Mouse (Mus musculus): ENCODE results near the gene Ankib1. TPM values are rescaled to one million over a fixed set of nuclear protein-coding genes. Genes with fewer than 3 reads are reported as not detected.

Ankib1 gene
- polyA plus RNA-seq, 1 experiment = 10.1 TPM

GRCm38 (mm10) chr5:3702180-3702579, 100.5 kb downstream of the Ankib1 start:
- H3K4me1 ChIP-seq (ENCODE audit: control insufficient read depth, insufficient read depth, low read length) = no peaks in the 10 kb centered on the region
- no peak overlapping the region for H3K27ac ChIP-seq (ENCODE audit: control insufficient read depth, insufficient read depth, low read depth, low read length, poor library complexity)
- TF ChIP-seq CTCF (IDR thresholded peaks at IDR 0.05; ENCODE audit: control insufficient read depth, insufficient read depth, low read length) (no peak), POLR2A (IDR thresholded peaks at IDR 0.05; ENCODE audit: borderline replicate concordance, control insufficient read depth, low read depth, low read length) (no peak)
- no peak overlapping the region for H3K4me3 ChIP-seq (replicated peaks; ENCODE audit: control insufficient read depth, low read depth, low read length)
- 94% methylated on average over 4 of the region's 4 CpGs for WGBS

GRCm38 (mm10) chr5:3700025-3700424, 102.7 kb downstream of the Ankib1 start:
- no peak overlapping the region for H3K4me3 ChIP-seq (replicated peaks; ENCODE audit: control insufficient read depth, low read depth, low read length)
- WGBS = 89% methylated on average over 5 of the region's 5 CpGs
- no peaks in the 10 kb centered on the region; the same call in 1 of the 2 replicates for H3K4me1 ChIP-seq (ENCODE audit: control insufficient read depth, insufficient read depth, low read length)
- H3K27ac ChIP-seq (ENCODE audit: control insufficient read depth, insufficient read depth, low read depth, low read length, poor library complexity) = no peak overlapping the region
- no peak for TF ChIP-seq POLR2A (IDR thresholded peaks at IDR 0.05; ENCODE audit: borderline replicate concordance, control insufficient read depth, low read depth, low read length)
- no peak for TF ChIP-seq CTCF (IDR thresholded peaks at IDR 0.05; ENCODE audit: control insufficient read depth, insufficient read depth, low read length)

- WGBS = 62% methylated on average over 3 of the region's 3 CpGs
- no peak for TF ChIP-seq POLR2A (IDR thresholded peaks at IDR 0.05; ENCODE audit: borderline replicate concordance, control insufficient read depth, low read depth, low read length)
- no peak for TF ChIP-seq CTCF (IDR thresholded peaks at IDR 0.05; ENCODE audit: control insufficient read depth, insufficient read depth, low read length)
- H3K4me1 ChIP-seq (ENCODE audit: control insufficient read depth, insufficient read depth, low read length) = no peaks in the 10 kb centered on the region; the same call in 1 of the 2 replicates
- no peak overlapping the region for H3K4me3 ChIP-seq (replicated peaks; ENCODE audit: control insufficient read depth, low read depth, low read length)
- H3K27ac ChIP-seq (ENCODE audit: control insufficient read depth, insufficient read depth, low read depth, low read length, poor library complexity) = no peak overlapping the region
Measured at GRCm38 (mm10) chr5:3696031-3696430, 106.7 kb downstream of the Ankib1 start.

GRCm38 (mm10) chr5:3695191-3695590, 107.5 kb downstream of the Ankib1 start:
- Histone ChIP-seq H3K4me1 (ENCODE audit: control insufficient read depth, insufficient read depth, low read length) (no peaks in the 10 kb centered on the region; the same call in 1 of the 2 replicates), H3K27ac (ENCODE audit: control insufficient read depth, insufficient read depth, low read depth, low read length, poor library complexity) (peak overlapping the region; percentile 51; the same call in 1 of the 2 replicates), H3K4me3 (replicated peaks; ENCODE audit: control insufficient read depth, low read depth, low read length) (no peak overlapping the region)
- WGBS = 71% methylated on average over 4 of the region's 4 CpGs
- TF ChIP-seq POLR2A (IDR thresholded peaks at IDR 0.05; ENCODE audit: borderline replicate concordance, control insufficient read depth, low read depth, low read length) (no peak), CTCF (IDR thresholded peaks at IDR 0.05; ENCODE audit: control insufficient read depth, insufficient read depth, low read length) (no peak)

GRCm38 (mm10) chr5:3692956-3693355, 109.8 kb downstream of the Ankib1 start:
- Histone ChIP-seq H3K4me1 (ENCODE audit: control insufficient read depth, insufficient read depth, low read length) (no peaks in the 10 kb centered on the region; the same call in 1 of the 2 replicates), H3K27ac (ENCODE audit: control insufficient read depth, insufficient read depth, low read depth, low read length, poor library complexity) (no peak overlapping the region), H3K4me3 (replicated peaks; ENCODE audit: control insufficient read depth, low read depth, low read length) (no peak overlapping the region)
- WGBS = 91% methylated on average over 9 of the region's 9 CpGs
- TF ChIP-seq CTCF (IDR thresholded peaks at IDR 0.05; ENCODE audit: control insufficient read depth, insufficient read depth, low read length) (no peak), POLR2A (IDR thresholded peaks at IDR 0.05; ENCODE audit: borderline replicate concordance, control insufficient read depth, low read depth, low read length) (no peak)

GRCm38 (mm10) chr5:3691283-3691682, 111.4 kb downstream of the Ankib1 start:
- TF ChIP-seq CTCF (IDR thresholded peaks at IDR 0.05; ENCODE audit: control insufficient read depth, insufficient read depth, low read length) = no peak
- TF ChIP-seq POLR2A (IDR thresholded peaks at IDR 0.05; ENCODE audit: borderline replicate concordance, control insufficient read depth, low read depth, low read length) = no peak
- 92% methylated on average over 3 of the region's 3 CpGs for WGBS
- Histone ChIP-seq H3K27ac (ENCODE audit: control insufficient read depth, insufficient read depth, low read depth, low read length, poor library complexity) (no peak overlapping the region), H3K4me3 (replicated peaks; ENCODE audit: control insufficient read depth, low read depth, low read length) (no peak overlapping the region), H3K4me1 (ENCODE audit: control insufficient read depth, insufficient read depth, low read length) (no peaks in the 10 kb centered on the region; the same call in 1 of the 2 replicates)

GRCm38 (mm10) chr5:3688298-3688697, 114.4 kb downstream of the Ankib1 start:
- no peak for TF ChIP-seq POLR2A (IDR thresholded peaks at IDR 0.05; ENCODE audit: borderline replicate concordance, control insufficient read depth, low read depth, low read length)
- TF ChIP-seq CTCF (IDR thresholded peaks at IDR 0.05; ENCODE audit: control insufficient read depth, insufficient read depth, low read length) = no peak
- Histone ChIP-seq H3K27ac (ENCODE audit: control insufficient read depth, insufficient read depth, low read depth, low read length, poor library complexity) (no peak overlapping the region), H3K4me1 (ENCODE audit: control insufficient read depth, insufficient read depth, low read length) (no peaks in the 10 kb centered on the region), H3K4me3 (replicated peaks; ENCODE audit: control insufficient read depth, low read depth, low read length) (no peak overlapping the region)
- 75% methylated on average over 8 of the region's 8 CpGs for WGBS

GRCm38 (mm10) chr5:3669938-3670554, 132.7 kb downstream of the Ankib1 start:
- WGBS = 20% methylated on average over 6 of the region's 6 CpGs

More at GRCm38 (mm10) chr5:3669938-3670554, 132.7 kb downstream of the Ankib1 start:
- H3K4me3 ChIP-seq (replicated peaks; ENCODE audit: control insufficient read depth, low read depth, low read length) = no peak overlapping the region
- no peak for TF ChIP-seq CTCF (IDR thresholded peaks at IDR 0.05; ENCODE audit: control insufficient read depth, insufficient read depth, low read length)
- TF ChIP-seq POLR2A (IDR thresholded peaks at IDR 0.05; ENCODE audit: borderline replicate concordance, control insufficient read depth, low read depth, low read length) = no peak
- H3K27ac ChIP-seq (ENCODE audit: control insufficient read depth, insufficient read depth, low read depth, low read length, poor library complexity) = no peak overlapping the region
- no peaks in the 10 kb centered on the region; the same call in 1 of the 2 replicates for H3K4me1 ChIP-seq (ENCODE audit: control insufficient read depth, insufficient read depth, low read length)

Data from bone marrow, adult 2 months (tissue).